ENCODE assay signal across 15 mouse cellular contexts in the genomic region with DNA sequence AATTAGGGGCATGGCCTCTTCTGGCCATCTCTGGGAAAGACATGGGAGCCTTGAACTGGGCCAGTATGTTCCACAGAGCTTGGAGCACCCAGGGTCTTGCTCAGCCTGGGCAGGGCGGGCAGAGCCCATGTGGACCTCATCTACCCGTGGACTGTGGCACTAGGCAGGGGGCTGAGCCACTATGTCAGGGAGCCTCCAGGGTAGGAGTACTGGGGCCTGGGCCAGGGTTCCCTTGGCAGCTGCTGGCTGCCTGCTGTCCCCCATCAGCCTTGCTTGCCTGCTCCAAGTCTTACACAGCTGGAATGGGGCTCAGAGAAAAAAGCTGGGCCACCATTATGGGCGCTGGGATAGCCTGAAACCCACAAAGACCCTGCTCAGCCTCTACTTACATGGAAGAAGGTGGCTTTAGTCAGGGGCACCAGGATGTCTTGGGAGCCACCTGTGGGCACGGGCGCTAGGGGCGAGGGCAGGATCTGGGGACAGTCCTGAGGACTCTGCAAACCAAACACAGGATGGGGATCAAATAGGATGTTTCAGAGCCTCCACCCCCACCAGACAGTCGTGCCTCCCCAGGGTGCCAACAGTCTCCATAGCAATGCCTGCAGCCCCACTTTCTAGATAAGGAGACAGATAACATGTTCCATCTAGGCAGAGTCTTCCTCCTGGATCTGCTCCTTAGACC. TPM values are rescaled to one million over a fixed set of nuclear protein-coding genes. Genes with fewer than 3 reads are reported as not detected.
DNase-seq lines count a peak whose midpoint lies in the region; TF ChIP-seq lines count a peak whose summit lies in the region.
"Had no signal": no experiment of that assay in that cellular context is flagged by ENCODE, and none has a peak within 500 bp of the region (broad histone marks: within the 10 kb centered on the region; RNA-seq: fewer than 3 reads in every experiment).

No protein-coding gene starts in this region.

- no peaks in the 10 kb centered on the region; the same call in 1 of the 2 replicates for H3K79me2 ChIP-seq in heart, adult 2 months (replicated peaks; ENCODE audit: control insufficient read depth, insufficient read depth, low read length)

- H3K36me3 ChIP-seq in heart, adult 2 months (ENCODE audit: control insufficient read depth, insufficient read depth, low read length): peaks cover 7% of the 10 kb centered on the region
- H3K36me3 ChIP-seq: midbrain, embryonic 12.5 days had no signal

- intact Hi-C loops in heart, adult 2 months (cut with DNase I): loop anchor here (2.0 kb wide), 1 partner anchor 15 kb away; no protein-coding TSS in a partner anchor

- H3K9ac ChIP-seq in heart, adult 2 months (ENCODE audit: low read depth, low read length): no peak overlapping the region
- H3K9ac ChIP-seq: midbrain, embryonic 12.5 days had no signal

- peak overlapping the region; percentile 45 for H3K27ac ChIP-seq in heart, adult 2 months
- H3K27ac ChIP-seq in layer of hippocampus, adult 2 months: peak overlapping the region; percentile 18; the same call in 1 of the 2 replicates
- H3K27ac ChIP-seq: midbrain, embryonic 12.5 days had no signal

- peak in 1 of 2 experiments; percentile 45 for DNase-seq in heart, adult 2 months
- no peak for DNase-seq in heart, adult 11 months
- no peak for DNase-seq in layer of hippocampus, adult 2 months (ENCODE audit: low spot score in 2 of 2)
- DNase-seq in layer of hippocampus, postnatal 14 days (ENCODE audit: low spot score in 2 of 2): no peak
- peak; percentile 32 for DNase-seq in thymus, postnatal 25 days
- no peak for DNase-seq in thymus, postnatal 10 days (ENCODE audit: low spot score in 2 of 2)
- DNase-seq in right cerebral cortex, postnatal 36 days (ENCODE audit: low spot score in 2 of 2): no peak
- no peak for DNase-seq in adrenal gland, postnatal 4 days (ENCODE audit: low spot score in 2 of 2)
- DNase-seq: adrenal gland, adult 8-10 months had no signal

- H3K4me1 ChIP-seq in heart, adult 2 months (ENCODE audit: control insufficient read depth, insufficient read depth, low read length): peaks cover 21% of the 10 kb centered on the region

- no peak overlapping the region for H3K4me3 ChIP-seq in heart, adult 2 months
- H3K4me3 ChIP-seq in layer of hippocampus, adult 2 months: no peak overlapping the region
- H3K4me3 ChIP-seq: midbrain, embryonic 12.5 days had no signal

- WGBS in heart, adult 2 months: 73% methylated on average over 7 of the region's 7 CpGs

- TF ChIP-seq EP300 in heart, adult 2 months (IDR thresholded peaks at IDR 0.05; ENCODE audit: insufficient read depth, low read depth, low read length): no peak

- no peaks in the 10 kb centered on the region for H3K27me3 ChIP-seq in heart, adult 2 months (ENCODE audit: control insufficient read depth, insufficient read depth, low read length)
- H3K27me3 ChIP-seq: midbrain, embryonic 12.5 days had no signal

- TF ChIP-seq CTCF in heart, adult 2 months (IDR thresholded peaks at IDR 0.05): no peak
- no peak for TF ChIP-seq CTCF in layer of hippocampus, adult 2 months (conservative IDR thresholded peaks at IDR 0.05)

- no peak for TF ChIP-seq POLR2A in heart, adult 2 months (IDR thresholded peaks at IDR 0.05; ENCODE audit: insufficient read depth, low read depth, low read length)

RNA-seq across cellular contexts. Expression of a gene that starts 22.6 kb away (rescaled TPM):
- total RNA-seq in heart, adult 2 months (2021): 10 to 100 TPM; 58.8 to 90.6 TPM
- 79.9 and 102 TPM in 2 replicates for polyA plus RNA-seq in heart, adult 2 months (2012; rRNA removed)
- 10 to 100 TPM; 16.6 to 24.4 TPM for total RNA-seq in layer of hippocampus, adult 2 months (2021)
- 10 to 100 TPM; 40.9 to 47.9 TPM for total RNA-seq in layer of hippocampus, postnatal 14 days (2021)
- total RNA-seq in adrenal gland, postnatal 4 days (2021): 100 to 1,000 TPM; 237 to 271 TPM

RNA-seq across cellular contexts. Expression of a gene that starts 27.5 kb away (rescaled TPM):
- not detected for total RNA-seq in heart, adult 2 months (2021)
- not detected in 2 replicates for polyA plus RNA-seq in heart, adult 2 months (2012; rRNA removed)
- not detected for total RNA-seq in layer of hippocampus, adult 2 months (2021)
- not detected for total RNA-seq in layer of hippocampus, postnatal 14 days (2021)
- total RNA-seq in adrenal gland, postnatal 4 days (2021): not detected
- total RNA-seq: gastrocnemius, adult 8-10 months; layer of hippocampus, adult 8-10 months; liver, adult 2 months had no signal
- polyA plus RNA-seq: C2C12; inflammation-experienced regulatory T-cells, adult 6 months; liver, adult 2 months; midbrain, embryonic 12.5 days had no signal

RNA-seq across cellular contexts. Expression of a gene that starts 40.7 kb away (rescaled TPM):
- under 1 TPM in 1 of 2 experiments, not detected in 1; 0.23 TPM for total RNA-seq in heart, adult 2 months (2021)
- 0.44 and 1.3 TPM in 2 replicates for polyA plus RNA-seq in heart, adult 2 months (2012; rRNA removed)
- 1 to 10 TPM in 1 of 2 experiments, under 1 TPM in 1; 0.49 to 1.1 TPM for total RNA-seq in layer of hippocampus, adult 2 months (2021)
- total RNA-seq in layer of hippocampus, postnatal 14 days (2021): under 1 TPM; 0.41 to 0.48 TPM
- 1 to 10 TPM in 1 of 2 experiments, under 1 TPM in 1; 0.70 to 1.1 TPM for total RNA-seq in adrenal gland, postnatal 4 days (2021)
- total RNA-seq: gastrocnemius, adult 8-10 months; liver, adult 2 months had no signal
- polyA plus RNA-seq: midbrain, embryonic 12.5 days had no signal
